Comparison of ENCODE assay signal across 9 mouse cellular contexts in the genomic region with DNA sequence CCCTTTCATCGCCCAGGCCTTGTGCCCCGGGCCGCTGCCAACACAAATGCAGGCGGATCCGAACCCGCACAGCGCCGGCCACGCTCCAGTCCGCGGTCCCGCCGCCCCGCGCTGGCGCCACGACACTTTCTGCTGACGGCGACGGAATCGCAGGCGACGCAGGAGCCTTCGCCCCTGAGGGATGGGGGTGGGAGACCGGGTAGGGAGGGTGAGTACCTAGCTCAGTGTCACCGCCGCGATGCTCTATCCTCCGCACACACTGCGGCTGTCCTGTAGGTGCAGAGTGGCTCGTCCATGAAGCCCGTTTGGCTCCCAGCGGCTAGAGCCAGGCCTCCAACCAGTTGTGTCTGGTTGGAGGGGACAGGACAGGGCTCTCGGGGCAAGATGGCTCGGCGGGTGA. TPM values are rescaled to one million over a fixed set of nuclear protein-coding genes. Genes with fewer than 3 reads are reported as not detected.
A peak's percentile ranks its signal among the peaks of the same experiment; 100 is the strongest.
DNase-seq lines count a peak whose midpoint lies in the region; ATAC-seq lines count a peak whose summit lies in the region.
"Had no signal": no experiment of that assay in that cellular context is flagged by ENCODE, and none has a peak within 500 bp of the region (broad histone marks: within the 10 kb centered on the region; RNA-seq: fewer than 3 reads in every experiment).

No protein-coding gene starts in this region.

- peak overlapping the region; percentile 46; the same call in 1 of the 2 replicates for H3K9ac ChIP-seq in heart, embryonic 11.5 days (ENCODE audit: low read depth, low read length)
- peak overlapping the region; percentile 56; the same call in 1 of the 2 replicates for H3K9ac ChIP-seq in hindbrain, embryonic 13.5 days
- no peak overlapping the region; the same call in 1 of the 2 replicates for H3K9ac ChIP-seq in midbrain, embryonic 12.5 days (replicated peaks)

- peaks cover 10% of the 10 kb centered on the region; the same call in 1 of the 2 replicates for H3K4me1 ChIP-seq in heart, embryonic 11.5 days (ENCODE audit: control insufficient read depth, insufficient read depth, low read length)
- H3K4me1 ChIP-seq in hindbrain, embryonic 13.5 days (replicated peaks), result peaks cover 33% of the 10 kb centered on the region
- H3K4me1 ChIP-seq in midbrain, embryonic 12.5 days, result peaks cover 30% of the 10 kb centered on the region

- H3K4me2 ChIP-seq in heart, embryonic 11.5 days, result peak overlapping the region; percentile 59
- H3K4me2 ChIP-seq in hindbrain, embryonic 13.5 days, result peak overlapping the region; percentile 49
- H3K4me2 ChIP-seq in midbrain, embryonic 12.5 days (replicated peaks), result peak overlapping the region; percentile 46

- no peak for ATAC-seq in heart, embryonic 11.5 days (replicated peaks; ENCODE audit: insufficient number of reproducible peaks, low FRiP score, low TSS enrichment)
- no peak for ATAC-seq in hindbrain, embryonic 13.5 days (ENCODE audit: low FRiP score)
- ATAC-seq in midbrain, embryonic 12.5 days (ENCODE audit: low FRiP score, low read depth), result no peak

- 2% methylated on average over 34 of the region's 36 CpGs for WGBS in heart, embryonic 11.5 days (ENCODE audit: insufficient replicate concordance)
- WGBS in hindbrain, embryonic 13.5 days, result 3% methylated on average over 36 of the region's 36 CpGs
- WGBS in midbrain, embryonic 12.5 days, result 3% methylated on average over 36 of the region's 36 CpGs

- no peaks in the 10 kb centered on the region for H3K36me3 ChIP-seq in heart, embryonic 11.5 days (ENCODE audit: control insufficient read depth, insufficient read depth, low read length)
- H3K36me3 ChIP-seq in hindbrain, embryonic 13.5 days, result no peaks in the 10 kb centered on the region
- no peaks in the 10 kb centered on the region for H3K36me3 ChIP-seq in midbrain, embryonic 12.5 days

- peak overlapping the region; percentile 25 for H3K4me3 ChIP-seq in heart, embryonic 11.5 days (ENCODE audit: low read depth, low read length)
- peak overlapping the region; percentile 19 for H3K4me3 ChIP-seq in hindbrain, embryonic 13.5 days
- peak overlapping the region; percentile 27 for H3K4me3 ChIP-seq in midbrain, embryonic 12.5 days

- H3K27me3 ChIP-seq in heart, embryonic 11.5 days (ENCODE audit: control insufficient read depth, insufficient read depth, low read length), result peaks cover 4% of the 10 kb centered on the region; the same call in 1 of the 2 replicates
- peaks cover 20% of the 10 kb centered on the region for H3K27me3 ChIP-seq in hindbrain, embryonic 13.5 days
- H3K27me3 ChIP-seq in midbrain, embryonic 12.5 days, result peaks cover 16% of the 10 kb centered on the region

- DNase-seq in heart, adult 11 months, result no peak
- peak; percentile 60 for DNase-seq in ZHBTc4 (ENCODE audit: low read depth, low spot score)
- DNase-seq in urinary bladder, adult 2 months (ENCODE audit: low spot score), result no peak
- no peak for DNase-seq in adrenal gland, postnatal 10 days
- DNase-seq in spleen, postnatal 4 days (ENCODE audit: low spot score in 2 of 2), result no peak
- DNase-seq: lung, adult 18-20 months had no signal

- H3K27ac ChIP-seq in heart, embryonic 11.5 days (ENCODE audit: low read depth, low read length), result no peak overlapping the region
- H3K27ac ChIP-seq in hindbrain, embryonic 13.5 days, result no peak overlapping the region
- H3K27ac ChIP-seq in midbrain, embryonic 12.5 days (replicated peaks), result no peak overlapping the region

- H3K9me3 ChIP-seq in heart, embryonic 11.5 days (replicated peaks; ENCODE audit: control insufficient read depth, low read length), result no peaks in the 10 kb centered on the region
- H3K9me3 ChIP-seq in hindbrain, embryonic 13.5 days, result no peaks in the 10 kb centered on the region
- no peaks in the 10 kb centered on the region for H3K9me3 ChIP-seq in midbrain, embryonic 12.5 days

RNA-seq across cellular contexts. Expression of a gene that starts 25.6 kb away (rescaled TPM):
- polyA plus RNA-seq in heart, embryonic 11.5 days (2014; fragmentation: Nextera tagmentation; extraction: Ambion mirVana), result 3.6 and 4.9 TPM in 2 replicates
- 12.3 and 14.3 TPM in 2 replicates for polyA plus RNA-seq in hindbrain, embryonic 13.5 days (2015; fragmentation: Nextera tagmentation; extraction: Ambion mirVana)
- polyA plus RNA-seq in midbrain, embryonic 12.5 days (2016; fragmentation: Nextera tagmentation; extraction: Ambion mirVana), result 12.2 and 14.6 TPM in 2 replicates
- 0.07 and 0.11 TPM in 2 replicates for polyA plus RNA-seq in urinary bladder, adult 2 months (2012; rRNA removed)
- total RNA-seq in adrenal gland, postnatal 10 days (2021), result 1 to 10 TPM; 2.1 to 2.7 TPM
